9 mouse cellular contexts compared by ENCODE assay signal in genomic region chr13:63551552-63552290, GRCm38 (mm10). TPM values are rescaled to one million over a fixed set of nuclear protein-coding genes. Genes with fewer than 3 reads are reported as not detected.
DNase-seq lines count a peak whose midpoint lies in the region; ATAC-seq lines count a peak whose summit lies in the region.
"Had no signal": no experiment of that assay in that cellular context is flagged by ENCODE, and none has a peak within 500 bp of the region (broad histone marks: within the 10 kb centered on the region; RNA-seq: fewer than 3 reads in every experiment).

No protein-coding gene starts in this region.

- peaks cover 27% of the 10 kb centered on the region for H3K36me3 ChIP-seq in lung, embryonic 15.5 days
- H3K36me3 ChIP-seq in hindbrain, embryonic 13.5 days, result peaks cover 6% of the 10 kb centered on the region; the same call in 1 of the 2 replicates
- peaks cover 4% of the 10 kb centered on the region for H3K36me3 ChIP-seq in midbrain, embryonic 13.5 days

- H3K27me3 ChIP-seq in lung, embryonic 15.5 days, result no peaks in the 10 kb centered on the region
- H3K27me3 ChIP-seq in hindbrain, embryonic 13.5 days, result no peaks in the 10 kb centered on the region
- peaks cover 2% of the 10 kb centered on the region; the same call in 1 of the 2 replicates for H3K27me3 ChIP-seq in midbrain, embryonic 13.5 days

- 55% methylated on average over 10 of the region's 10 CpGs for WGBS in lung, embryonic 15.5 days
- WGBS in hindbrain, embryonic 13.5 days, result 39% methylated on average over 10 of the region's 10 CpGs
- WGBS in midbrain, embryonic 13.5 days, result 56% methylated on average over 10 of the region's 10 CpGs

- no peaks in the 10 kb centered on the region for H3K9me3 ChIP-seq in lung, embryonic 15.5 days
- no peaks in the 10 kb centered on the region for H3K9me3 ChIP-seq in hindbrain, embryonic 13.5 days
- no peaks in the 10 kb centered on the region for H3K9me3 ChIP-seq in midbrain, embryonic 13.5 days

- H3K4me2 ChIP-seq in lung, embryonic 15.5 days, result no peak overlapping the region
- H3K4me2 ChIP-seq in hindbrain, embryonic 13.5 days, result peak overlapping the region; percentile 39
- peak overlapping the region; percentile 21; the same call in 1 of the 2 replicates for H3K4me2 ChIP-seq in midbrain, embryonic 13.5 days (replicated peaks)

- no peak overlapping the region for H3K9ac ChIP-seq in lung, embryonic 15.5 days
- H3K9ac ChIP-seq in hindbrain, embryonic 13.5 days, result peak overlapping the region; percentile 44; the same call in 1 of the 2 replicates
- no peak overlapping the region for H3K9ac ChIP-seq in midbrain, embryonic 13.5 days (replicated peaks)

- no peak for ATAC-seq in lung, embryonic 15.5 days (ENCODE audit: borderline replicate concordance, extremely low read depth, low FRiP score, low TSS enrichment)
- no peak for ATAC-seq in hindbrain, embryonic 13.5 days (ENCODE audit: low FRiP score)
- no peak for ATAC-seq in midbrain, embryonic 13.5 days

- DNase-seq in lung, postnatal 14 days, result no peak
- DNase-seq in adrenal gland, postnatal 36 days, result no peak
- no peak for DNase-seq in layer of hippocampus, postnatal 14 days (ENCODE audit: low spot score in 2 of 2)
- no peak for DNase-seq in thymus, postnatal 25 days
- DNase-seq: heart, adult 2 months had no signal

- H3K4me1 ChIP-seq in lung, embryonic 15.5 days, result peaks cover 96% of the 10 kb centered on the region
- H3K4me1 ChIP-seq in hindbrain, embryonic 13.5 days (replicated peaks), result peaks cover 87% of the 10 kb centered on the region
- peaks cover 82% of the 10 kb centered on the region for H3K4me1 ChIP-seq in midbrain, embryonic 13.5 days (replicated peaks)

- 0 out of 2 replicates have a peak overlapping the region, but pooled peaks have one; percentile 3 for H3K27ac ChIP-seq in lung, embryonic 15.5 days
- H3K27ac ChIP-seq in hindbrain, embryonic 13.5 days, result peak overlapping the region; percentile 85
- peak overlapping the region; percentile 82 for H3K27ac ChIP-seq in midbrain, embryonic 13.5 days
- H3K27ac ChIP-seq: heart, adult 2 months had no signal

- H3K4me3 ChIP-seq in lung, embryonic 15.5 days, result no peak overlapping the region
- no peak overlapping the region for H3K4me3 ChIP-seq in hindbrain, embryonic 13.5 days
- no peak overlapping the region for H3K4me3 ChIP-seq in midbrain, embryonic 13.5 days (replicated peaks)
- H3K4me3 ChIP-seq: erythroblast, embryonic 14.5 days; heart, adult 2 months had no signal

RNA-seq across cellular contexts. Expression of gene Ptch1, which starts 21.7 kb away (rescaled TPM):
- polyA plus RNA-seq in lung, embryonic 15.5 days (2015; fragmentation: Nextera tagmentation; extraction: Ambion mirVana), result 34.8 and 36.8 TPM in 2 replicates
- polyA plus RNA-seq in hindbrain, embryonic 13.5 days (2015; fragmentation: Nextera tagmentation; extraction: Ambion mirVana), result 18.0 and 19.2 TPM in 2 replicates
- polyA plus RNA-seq in midbrain, embryonic 13.5 days (2015; fragmentation: Nextera tagmentation; extraction: Ambion mirVana), result 16.0 and 17.8 TPM in 2 replicates
- total RNA-seq in adrenal gland, postnatal 36 days (2021), result 10 to 100 TPM; 37.3 to 49.6 TPM
- total RNA-seq in layer of hippocampus, postnatal 14 days (2021), result 10 to 100 TPM; 40.2 to 48.1 TPM

RNA-seq across cellular contexts. Expression of gene Fancc, which starts 54.6 kb away (rescaled TPM):
- polyA plus RNA-seq in lung, embryonic 15.5 days (2015; fragmentation: Nextera tagmentation; extraction: Ambion mirVana), result 25.2 and 28.7 TPM in 2 replicates
- polyA plus RNA-seq in hindbrain, embryonic 13.5 days (2015; fragmentation: Nextera tagmentation; extraction: Ambion mirVana), result 15.7 and 16.3 TPM in 2 replicates
- 17.6 and 19.7 TPM in 2 replicates for polyA plus RNA-seq in midbrain, embryonic 13.5 days (2015; fragmentation: Nextera tagmentation; extraction: Ambion mirVana)
- 10 to 100 TPM in 1 of 2 experiments, 1 to 10 TPM in 1; 9.1 to 10.9 TPM for total RNA-seq in adrenal gland, postnatal 36 days (2021)
- total RNA-seq in layer of hippocampus, postnatal 14 days (2021), result 1 to 10 TPM; 7.1 to 7.7 TPM

Comparison
In these comparisons a context has a peak if more than half of its experiments do, and no peak if none do; other contexts are left out.
1. H3K27ac ChIP-seq: peak in every context shown above with its lines; median percentile 85 in hindbrain, embryonic 13.5 days; 82 in midbrain, embryonic 13.5 days; 3 in lung, embryonic 15.5 days.